Mouse (Mus musculus) intestine, embryonic 14.5 days (tissue): ENCODE measurements around the gene Pfkfb4. TPM values are rescaled to one million over a fixed set of nuclear protein-coding genes. Genes with fewer than 3 reads are reported as not detected.

Experiments used
- ATAC-seq: fragments of 200-750 bp; cut with Nextera tagmentation; replicated peaks from 2 replicates; pipeline ENCODE4 v1.8.0; 2017; ENCODE audit warnings: low read depth, moderate number of reproducible peaks, moderate TSS enrichment, moderate library complexity; ENCODE audit not compliant: low FRiP score, low TSS enrichment
- DNase-seq: peaks from one replicate; pipeline ENCODE4 v3.0.0-alpha.2; 2018; ENCODE audit warnings: low spot score
- H3K27ac ChIP-seq: fragments of 300-500 bp; sonication (generic); 2 replicates; pipeline ENCODE4 v1.5.1; 2014; ENCODE audit warnings: low read depth, mild to moderate bottlenecking, control low read depth
- H3K27me3 ChIP-seq: fragments of 300-500 bp; sonication (generic); replicated peaks from 2 replicates; pipeline ENCODE4 v1.6.1; 2014; ENCODE audit warnings: low read length, control low read depth; ENCODE audit not compliant: control insufficient read depth, insufficient read depth
- H3K36me3 ChIP-seq: fragments of 300-500 bp; sonication (generic); 2 replicates; pipeline ENCODE4 v1.6.1; 2014; ENCODE audit warnings: low read length, control low read depth; ENCODE audit not compliant: control insufficient read depth, insufficient read depth
- H3K4me1 ChIP-seq: fragments of 300-500 bp; sonication (generic); replicated peaks from 2 replicates; pipeline ENCODE4 v1.6.1; 2014; ENCODE audit warnings: low read length, control low read depth, mixed read lengths; ENCODE audit not compliant: control insufficient read depth, insufficient read depth
- H3K4me2 ChIP-seq: fragments of 300-500 bp; sonication (generic); 2 replicates; pipeline ENCODE4 v1.6.1; 2014; ENCODE audit warnings: low read length
- H3K4me3 ChIP-seq: fragments of 300-500 bp; sonication (generic); 2 replicates; pipeline ENCODE4 v1.5.1; 2014; ENCODE audit warnings: low read depth, low read length, control low read depth, mixed read lengths
- H3K9ac ChIP-seq: fragments of 300-500 bp; sonication (generic); 2 replicates; pipeline ENCODE4 v1.6.1; 2014; ENCODE audit warnings: mild to moderate bottlenecking, low read length
- H3K9me3 ChIP-seq: fragments of 300-500 bp; sonication (generic); 2 replicates; pipeline ENCODE4 v1.6.1; 2016; ENCODE audit warnings: low read length, control low read depth; ENCODE audit not compliant: control insufficient read depth
- WGBS: fragments of 180-500 bp; shearing (Covaris S2); extraction: QIAGEN DNeasy Blood & Tissue Kit; methylation state at CpG from one replicate; pipeline ENCODE4 v1.1.7; 2014; 5-methylcytosine and 5-hydroxymethylcytosine counted together
- polyA plus RNA-seq: library from polyadenylated mRNA; unstranded; fragments of >200 nt; fragmentation: Nextera tagmentation; extraction: Ambion mirVana; gene quantifications from 2 replicates; pipeline ENCODE4 v1.2.1, GENCODE M21; 2014

The Pfkfb4 gene
- polyA plus RNA-seq, 1 experiment from 2014 or later, result 10.2 TPM

GRCm38 (mm10) chr9:109021428-109021827 is 29.9 kb downstream of the Pfkfb4 start:
- no peak for DNase-seq
- H3K27me3 ChIP-seq, result no peaks in the 10 kb centered on the region
- no peaks in the 10 kb centered on the region for H3K9me3 ChIP-seq
- H3K4me1 ChIP-seq, result no peaks in the 10 kb centered on the region
- no peak overlapping the region for H3K27ac ChIP-seq
- H3K4me3 ChIP-seq, result no peak overlapping the region
- H3K9ac ChIP-seq, result no peak overlapping the region
- H3K36me3 ChIP-seq, result peaks cover 4% of the 10 kb centered on the region; the same call in 1 of the 2 replicates
- no peak overlapping the region for H3K4me2 ChIP-seq
- ATAC-seq, result no peak
- 81% methylated on average over 4 of the region's 4 CpGs for WGBS

- peaks cover 4% of the 10 kb centered on the region; the same call in 1 of the 2 replicates for H3K36me3 ChIP-seq
- H3K27ac ChIP-seq, result no peak overlapping the region
- no peaks in the 10 kb centered on the region for H3K27me3 ChIP-seq
- 85% methylated on average over 17 of the region's 17 CpGs for WGBS
- DNase-seq, result no peak
- H3K4me3 ChIP-seq, result no peak overlapping the region
- ATAC-seq, result no peak
- no peaks in the 10 kb centered on the region for H3K9me3 ChIP-seq
- no peaks in the 10 kb centered on the region for H3K4me1 ChIP-seq
- no peak overlapping the region for H3K4me2 ChIP-seq
- no peak overlapping the region for H3K9ac ChIP-seq
These were observed 31.5 kb downstream of the Pfkfb4 start for GRCm38 (mm10) chr9:109022866-109023685.

GRCm38 (mm10) chr9:109027521-109027920 is 35.9 kb downstream of the Pfkfb4 start:
- no peak overlapping the region for H3K4me2 ChIP-seq
- H3K4me1 ChIP-seq, result no peaks in the 10 kb centered on the region
- H3K9me3 ChIP-seq, result no peaks in the 10 kb centered on the region
- H3K27me3 ChIP-seq, result no peaks in the 10 kb centered on the region
- no peak overlapping the region for H3K27ac ChIP-seq
- ATAC-seq, result no peak
- H3K4me3 ChIP-seq, result no peak overlapping the region
- WGBS, result 80% methylated on average over 8 of the region's 8 CpGs
- DNase-seq, result no peak
- no peak overlapping the region for H3K9ac ChIP-seq
- H3K36me3 ChIP-seq, result peaks cover 7% of the 10 kb centered on the region; the same call in 1 of the 2 replicates

- no peak for DNase-seq
- ATAC-seq, result no peak
- Histone ChIP-seq H3K27ac (no peak overlapping the region), H3K9ac (no peak overlapping the region), H3K4me3 (no peak overlapping the region), H3K36me3 (peaks cover 7% of the 10 kb centered on the region; the same call in 1 of the 2 replicates), H3K9me3 (no peaks in the 10 kb centered on the region), H3K27me3 (no peaks in the 10 kb centered on the region), H3K4me2 (no peak overlapping the region), H3K4me1 (no peaks in the 10 kb centered on the region)
- 85% methylated on average over 3 of the region's 3 CpGs for WGBS
These were observed 36.8 kb downstream of the Pfkfb4 start for GRCm38 (mm10) chr9:109028421-109028820.

- Histone ChIP-seq H3K9me3 (no peaks in the 10 kb centered on the region), H3K4me1 (no peaks in the 10 kb centered on the region), H3K27ac (no peak overlapping the region), H3K27me3 (no peaks in the 10 kb centered on the region), H3K4me2 (no peak overlapping the region), H3K4me3 (no peak overlapping the region), H3K36me3 (peaks cover 7% of the 10 kb centered on the region; the same call in 1 of the 2 replicates), H3K9ac (no peak overlapping the region)
- WGBS, result 67% methylated on average over 5 of the region's 5 CpGs
- ATAC-seq (no peak), DNase-seq (no peak)
These were observed 37.3 kb downstream of the Pfkfb4 start for GRCm38 (mm10) chr9:109028919-109029318.

- Histone ChIP-seq H3K4me1 (no peaks in the 10 kb centered on the region), H3K27me3 (no peaks in the 10 kb centered on the region), H3K36me3 (peaks cover 7% of the 10 kb centered on the region; the same call in 1 of the 2 replicates), H3K4me2 (no peak overlapping the region), H3K27ac (no peak overlapping the region), H3K4me3 (no peak overlapping the region), H3K9me3 (no peaks in the 10 kb centered on the region), H3K9ac (no peak overlapping the region)
- no peak for ATAC-seq
- 52% methylated on average over 3 of the region's 3 CpGs for WGBS
- DNase-seq, result no peak
These were observed 38.7 kb downstream of the Pfkfb4 start for GRCm38 (mm10) chr9:109030312-109030711.

- Histone ChIP-seq H3K27ac (no peak overlapping the region), H3K4me2 (no peak overlapping the region), H3K27me3 (no peaks in the 10 kb centered on the region), H3K9me3 (no peaks in the 10 kb centered on the region), H3K4me3 (no peak overlapping the region), H3K9ac (no peak overlapping the region), H3K36me3 (peaks cover 3% of the 10 kb centered on the region; the same call in 1 of the 2 replicates), H3K4me1 (no peaks in the 10 kb centered on the region)
- no peak for DNase-seq
- 92% methylated on average over 7 of the region's 7 CpGs for WGBS
- no peak for ATAC-seq
These were observed 39.4 kb downstream of the Pfkfb4 start for GRCm38 (mm10) chr9:109031001-109031400.

GRCm38 (mm10) chr9:109031686-109032085 is 40.1 kb downstream of the Pfkfb4 start:
- Histone ChIP-seq H3K36me3 (peaks cover 3% of the 10 kb centered on the region; the same call in 1 of the 2 replicates), H3K4me2 (no peak overlapping the region), H3K4me3 (no peak overlapping the region), H3K9me3 (no peaks in the 10 kb centered on the region), H3K27ac (no peak overlapping the region), H3K9ac (no peak overlapping the region), H3K4me1 (no peaks in the 10 kb centered on the region), H3K27me3 (no peaks in the 10 kb centered on the region)
- DNase-seq (no peak), ATAC-seq (no peak)
- WGBS, result 79% methylated on average over 8 of the region's 8 CpGs

- Histone ChIP-seq H3K9ac (no peak overlapping the region), H3K4me1 (no peaks in the 10 kb centered on the region), H3K4me2 (no peak overlapping the region), H3K27me3 (no peaks in the 10 kb centered on the region), H3K4me3 (no peak overlapping the region), H3K9me3 (no peaks in the 10 kb centered on the region), H3K27ac (no peak overlapping the region), H3K36me3 (peaks cover 3% of the 10 kb centered on the region; the same call in 1 of the 2 replicates)
- WGBS, result 82% methylated on average over 6 of the region's 6 CpGs
- ATAC-seq (no peak), DNase-seq (no peak)
These were observed 40.9 kb downstream of the Pfkfb4 start for GRCm38 (mm10) chr9:109032435-109032834.
